Mouse (Mus musculus): ENCODE measurements around the gene 4833439L19Rik.

Gene 4833439L19Rik

DNA sequence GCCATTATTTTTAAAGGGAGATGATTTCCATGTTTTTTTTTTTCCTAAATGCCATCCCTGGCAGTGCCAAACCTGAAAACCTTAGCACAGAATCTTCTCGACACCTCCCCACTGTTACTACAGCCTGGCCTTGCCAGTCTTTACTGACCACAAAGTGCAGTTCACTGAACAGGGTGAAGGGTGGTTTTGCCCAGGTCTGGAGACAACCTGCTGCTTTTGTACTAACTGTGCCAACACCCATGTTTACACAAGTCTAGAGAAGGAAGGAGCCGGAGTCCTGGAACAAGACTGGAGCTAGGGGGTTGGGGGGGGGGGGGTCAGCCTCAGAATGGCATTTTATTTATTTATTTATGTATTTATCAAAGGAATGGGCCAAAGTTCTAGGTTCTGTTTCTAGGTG is 16.1 kb upstream of the 4833439L19Rik start:
- DNase-seq: no peak

DNA sequence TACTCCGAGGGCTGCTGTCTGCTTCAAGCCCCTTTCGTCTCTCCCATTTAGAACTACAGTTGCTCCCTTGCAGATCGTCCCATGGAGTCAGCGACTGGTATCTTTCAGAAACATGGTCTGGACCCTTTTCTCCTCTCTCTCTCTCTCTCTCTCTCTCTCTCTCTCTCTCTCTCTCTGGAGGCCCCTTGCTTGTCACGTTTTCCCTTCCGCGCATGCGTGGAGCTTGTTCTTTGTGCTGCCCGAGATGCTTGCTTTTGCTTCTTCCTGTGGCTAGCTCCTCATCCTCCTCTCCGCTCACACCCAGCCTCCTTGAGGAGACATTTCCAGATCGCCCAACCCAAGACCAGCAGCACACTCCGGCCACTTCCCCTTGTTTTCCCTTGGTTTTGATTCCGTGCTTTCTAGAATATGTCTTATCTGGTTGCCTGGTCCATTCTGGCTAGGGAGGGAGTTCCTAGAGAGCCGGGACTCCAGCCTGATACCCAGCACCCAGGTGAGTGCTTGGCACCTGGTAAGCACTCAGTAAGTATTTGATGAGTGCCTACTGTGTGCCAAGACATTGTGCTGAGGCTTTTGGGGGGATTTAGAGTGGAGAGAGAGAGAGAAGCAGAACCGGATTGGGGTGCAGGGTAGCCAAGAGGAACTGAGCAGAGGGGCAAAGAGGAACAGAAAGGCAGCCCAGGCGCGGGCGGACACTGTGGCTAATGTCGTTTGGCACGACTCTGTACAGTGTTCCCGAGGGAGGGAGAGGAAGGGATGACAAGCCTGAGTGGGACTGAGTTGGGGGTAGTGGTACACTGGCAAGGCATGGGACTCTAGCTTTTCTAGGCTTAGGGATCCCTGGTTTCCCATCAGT is 12.6 kb upstream of the 4833439L19Rik start:
- no peak for DNase-seq

- DNase-seq: no peak
These were observed 10.3 kb upstream of the 4833439L19Rik start for GRCm38 (mm10) chr13:54575489-54575888.

- peak; percentile 91 for DNase-seq
These were observed 9.7 kb upstream of the 4833439L19Rik start, which contains the start of gene Arl10 for GRCm38 (mm10) chr13:54574854-54575481. Arl10 (plus strand) TSS chr13:54575015.

DNA sequence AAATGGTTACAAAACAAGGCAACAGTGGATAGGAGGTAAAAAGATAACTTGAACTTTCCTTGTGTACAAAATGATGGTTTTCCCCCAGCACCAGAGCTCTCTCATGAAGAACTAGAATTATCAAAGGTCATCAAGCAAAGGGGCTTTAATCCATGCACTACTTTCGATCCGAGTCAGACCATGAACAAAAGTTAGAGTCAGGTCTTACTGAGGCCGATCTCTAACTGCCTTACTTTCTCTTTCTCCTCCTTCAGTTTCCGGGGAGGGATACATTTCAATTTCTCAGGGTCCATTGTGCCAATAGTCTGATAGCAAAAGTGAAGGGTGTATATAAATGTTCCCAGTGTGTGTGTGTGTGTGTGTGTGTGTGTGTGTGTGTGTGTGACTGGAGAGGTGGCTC is 7.4 kb upstream of the 4833439L19Rik start:
- DNase-seq: no peak

DNA sequence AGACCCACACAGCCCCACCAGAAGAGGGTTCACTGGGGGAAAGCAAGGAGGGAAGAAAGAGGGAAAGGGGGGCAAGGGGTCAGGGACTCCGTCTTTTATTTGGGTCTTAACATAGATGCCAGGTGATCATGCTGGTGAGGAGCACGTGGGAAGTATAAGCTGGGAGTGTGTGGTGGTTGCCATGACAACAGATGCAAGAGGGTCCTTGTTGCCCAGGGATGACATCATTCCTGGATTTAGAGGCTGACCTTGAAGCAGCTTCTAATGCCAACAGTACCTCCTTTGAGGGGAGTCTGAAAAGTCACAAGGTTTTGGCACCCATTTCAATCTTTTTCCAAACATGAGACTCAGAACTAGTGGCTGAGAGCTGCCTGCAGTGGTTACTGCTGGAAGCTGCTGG is 6.4 kb upstream of the 4833439L19Rik start:
- DNase-seq: no peak

DNA sequence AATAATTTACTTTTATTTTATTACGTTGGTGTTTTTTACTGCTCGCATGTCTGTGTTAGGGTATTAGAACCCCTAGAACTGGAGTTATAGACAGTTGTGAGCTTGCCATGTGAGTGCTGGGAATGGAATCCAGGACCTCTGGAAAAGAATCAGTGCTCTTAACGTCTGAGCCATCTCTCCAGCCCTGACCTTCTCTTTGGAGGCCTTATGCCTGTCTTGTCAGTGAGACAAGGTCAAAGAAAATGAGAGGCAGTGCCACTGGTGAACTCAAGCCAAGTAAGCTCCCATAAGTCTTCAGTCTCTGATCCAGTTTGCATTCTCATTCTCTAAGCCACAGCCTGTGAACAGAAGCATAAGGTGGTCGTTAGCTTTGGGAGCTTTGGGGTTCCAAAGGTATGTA is 5.5 kb upstream of the 4833439L19Rik start:
- DNase-seq: no peak

DNA sequence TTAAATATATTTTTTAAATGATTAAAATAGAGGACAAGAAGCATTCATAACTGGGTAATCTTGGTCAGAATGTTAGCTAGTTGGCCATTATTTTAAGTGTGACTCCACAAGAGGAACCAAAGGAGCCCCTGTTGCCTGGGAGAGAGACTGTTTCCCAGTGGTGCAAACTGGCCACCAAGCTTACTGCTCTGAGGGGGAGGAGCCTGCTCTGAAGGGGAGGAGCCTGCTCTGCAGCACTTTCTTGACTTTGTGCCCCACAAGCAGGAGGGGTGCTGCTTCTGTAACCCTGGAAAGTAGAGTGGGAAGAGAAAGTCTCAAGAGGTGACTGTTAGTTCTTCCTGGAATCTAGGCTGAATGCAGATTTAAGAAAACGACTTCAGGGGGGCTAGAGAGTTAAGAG is 4.0 kb upstream of the 4833439L19Rik start:
- no peak for DNase-seq

GRCm38 (mm10) chr13:54568380-54568779 is 3.1 kb upstream of the 4833439L19Rik start:
- no peak for DNase-seq

DNA sequence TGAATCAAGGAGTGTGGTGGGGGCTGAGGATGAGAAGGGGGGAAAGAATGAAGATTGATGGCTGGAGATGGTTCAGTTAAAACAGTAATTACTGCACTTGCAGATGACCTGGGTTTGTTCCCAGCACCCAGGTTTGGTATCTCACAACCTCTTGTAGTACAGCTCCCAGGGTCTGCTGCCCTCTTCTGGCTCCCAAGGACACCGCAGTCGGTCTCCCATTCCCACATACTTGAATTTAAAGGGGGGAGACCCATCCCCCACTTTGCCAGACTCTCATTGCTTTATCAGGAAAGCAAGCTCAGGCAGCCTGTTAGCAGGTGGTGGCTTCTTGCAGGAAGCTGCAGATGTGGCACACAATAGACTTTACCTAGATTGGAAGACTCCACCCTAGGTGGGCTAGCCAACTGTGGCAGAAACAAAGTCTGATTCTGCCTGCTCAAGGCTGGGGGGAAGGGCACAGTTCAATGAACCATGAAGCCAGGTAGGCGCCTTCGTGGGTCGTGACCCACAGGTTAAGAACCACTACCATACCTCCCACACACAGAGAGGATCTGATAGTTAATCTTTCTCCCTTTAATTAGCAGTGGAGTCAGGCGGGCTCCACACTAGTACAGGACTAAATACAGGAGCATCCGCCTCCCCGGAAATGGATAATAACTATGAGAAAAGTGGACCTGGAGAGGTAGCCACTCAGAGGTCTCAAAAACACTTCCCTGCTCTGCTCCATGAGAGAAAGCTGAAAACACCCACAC is 535 bp upstream of the 4833439L19Rik start:
- DNase-seq: peak; percentile 65

GRCm38 (mm10) chr13:54564232-54565200 is 719 bp downstream of the 4833439L19Rik start:
- DNase-seq: peak; percentile 48

GRCm38 (mm10) chr13:54562562-54562961 is 2.7 kb downstream of the 4833439L19Rik start:
- DNase-seq: no peak

DNA sequence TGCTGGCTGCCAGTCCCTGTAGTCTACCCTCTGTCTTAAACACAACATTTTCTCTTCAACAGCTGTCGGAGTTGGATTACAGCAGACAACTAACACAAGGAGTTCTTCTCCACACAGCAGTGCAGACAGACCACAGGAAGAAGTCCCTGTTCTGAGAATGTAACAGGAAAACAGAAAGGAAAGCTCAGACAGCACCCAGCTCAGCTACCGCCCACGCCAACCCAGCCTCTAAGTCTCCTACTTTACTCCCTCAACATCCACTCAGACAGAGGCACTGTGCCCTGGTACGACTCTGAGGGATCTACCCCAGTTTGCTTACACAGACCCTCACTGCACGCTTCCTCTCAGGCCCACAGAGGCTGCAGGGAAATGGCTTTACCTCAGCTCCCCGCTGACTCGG is 4.6 kb downstream of the 4833439L19Rik start:
- no peak for DNase-seq

- no peak for DNase-seq
These were observed 5.6 kb downstream of the 4833439L19Rik start for GRCm38 (mm10) chr13:54559656-54560055.

DNA sequence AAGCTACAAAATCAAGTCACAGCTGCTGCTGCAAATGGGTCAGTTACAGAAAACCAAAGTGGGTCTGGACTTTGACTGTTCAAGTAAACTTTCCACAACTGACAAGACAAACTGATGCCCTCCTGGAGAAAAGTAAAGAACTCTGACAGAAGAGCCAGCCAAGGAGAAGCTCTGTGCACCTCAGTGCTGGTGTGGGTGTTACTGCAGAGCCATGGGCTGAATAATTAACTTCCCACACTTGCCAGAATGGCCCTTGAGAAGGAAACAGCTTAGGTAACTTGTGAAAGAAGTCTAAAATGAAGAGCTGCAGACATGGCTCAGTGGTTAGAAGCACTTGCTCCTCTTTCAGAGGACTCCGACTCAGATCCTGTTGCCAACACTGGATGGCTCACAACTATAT is 7.6 kb downstream of the 4833439L19Rik start:
- no peak for DNase-seq

DNA sequence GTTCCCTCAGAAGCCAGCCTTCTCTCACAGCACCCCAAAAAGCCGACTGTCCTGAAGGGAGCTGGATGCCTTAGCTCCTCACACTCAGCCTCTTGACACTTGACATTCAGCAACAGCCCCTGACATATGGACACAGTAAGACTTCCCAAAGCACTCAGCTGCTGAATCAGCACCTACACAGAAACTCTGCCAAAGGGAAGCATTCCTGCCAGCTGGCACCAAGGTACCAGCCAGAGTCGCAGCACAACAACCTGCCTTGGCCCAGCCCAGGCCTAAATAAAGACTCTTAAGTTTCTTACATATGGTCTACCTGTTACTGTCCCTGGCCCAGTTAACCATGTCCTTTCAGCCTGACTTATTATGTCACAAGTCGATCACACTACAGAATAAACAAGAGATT is 8.4 kb downstream of the 4833439L19Rik start:
- no peak for DNase-seq

DNA sequence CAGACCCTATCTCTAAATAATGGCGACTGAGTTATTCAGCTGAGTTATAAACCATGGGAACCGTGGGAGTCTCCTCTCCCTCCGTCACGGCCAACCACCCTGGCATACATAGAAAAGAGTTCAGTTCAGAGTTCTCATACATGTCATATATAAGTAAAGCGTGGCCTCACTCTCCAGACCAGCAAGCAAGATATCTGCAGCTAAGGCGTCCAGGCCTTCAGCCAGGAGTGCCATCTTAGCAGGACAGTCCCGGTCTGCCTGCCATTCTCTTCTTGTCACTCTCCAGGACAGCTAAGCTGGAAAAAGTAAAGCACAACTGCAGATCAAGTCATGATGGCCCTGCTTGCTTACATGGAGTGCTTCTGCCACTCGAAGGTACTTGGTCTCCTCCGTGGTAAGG is 9.1 kb downstream of the 4833439L19Rik start:
- DNase-seq: no peak

GRCm38 (mm10) chr13:54548036-54548435 is 17.2 kb downstream of the 4833439L19Rik start:
- no peak for DNase-seq

DNA sequence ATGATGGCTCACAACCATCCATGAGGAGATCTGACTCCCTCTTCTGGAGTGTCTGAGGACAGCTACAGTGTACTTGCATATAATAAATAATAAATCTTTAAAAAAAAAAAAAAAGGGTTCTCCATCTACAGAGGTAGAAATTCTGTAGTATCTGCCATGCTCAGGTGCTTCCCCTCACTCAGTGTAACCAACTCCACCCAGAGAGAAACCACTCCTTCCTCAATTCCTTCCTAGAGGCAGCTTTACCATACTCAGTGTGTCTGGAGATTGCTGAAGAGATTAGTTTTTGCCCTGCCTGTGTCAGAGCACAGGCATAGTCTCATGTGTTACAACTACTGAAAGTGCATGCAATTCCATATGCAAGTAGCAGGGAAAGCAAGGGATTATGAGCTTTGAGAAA is 33.1 kb downstream of the 4833439L19Rik start:
- DNase-seq: no peak

DNA sequence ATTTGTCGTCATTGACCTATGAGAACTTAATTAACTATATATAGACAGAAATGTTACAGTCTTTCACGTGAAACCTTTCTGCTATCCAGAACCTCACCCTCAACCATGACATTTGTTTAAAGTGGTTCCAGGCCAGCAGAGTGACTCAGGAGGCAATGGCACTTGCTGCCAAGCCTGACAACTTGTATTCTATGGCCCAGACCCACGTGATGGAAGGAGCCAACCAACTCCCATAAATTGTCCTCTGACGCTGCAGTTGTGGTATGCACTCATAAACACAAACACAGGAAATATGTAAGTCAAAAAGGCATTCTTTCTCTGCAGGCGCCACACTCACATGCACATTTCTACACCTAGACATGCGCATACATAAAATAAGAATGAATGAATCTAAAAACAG is 38.1 kb downstream of the 4833439L19Rik start:
- no peak for DNase-seq

DNA sequence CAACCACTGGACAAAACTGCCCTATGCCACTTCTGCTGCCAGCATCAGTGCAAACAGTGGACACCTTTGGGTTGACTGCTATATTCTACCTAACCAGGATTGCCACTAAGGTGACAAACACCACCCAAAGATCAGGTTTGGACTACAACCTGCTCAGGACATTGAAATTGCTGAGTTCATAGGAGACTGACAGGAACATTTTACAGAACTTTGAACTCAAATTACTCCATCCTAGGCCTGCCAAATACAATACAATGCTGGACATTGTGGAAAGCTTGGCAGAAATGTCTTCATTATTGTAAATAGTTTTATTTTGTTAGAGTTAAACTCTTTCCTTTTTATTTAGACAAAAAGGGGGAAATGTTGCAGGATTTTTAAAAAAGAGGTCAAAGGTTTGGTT is 44.1 kb downstream of the 4833439L19Rik start:
- DNase-seq: no peak

DNA sequence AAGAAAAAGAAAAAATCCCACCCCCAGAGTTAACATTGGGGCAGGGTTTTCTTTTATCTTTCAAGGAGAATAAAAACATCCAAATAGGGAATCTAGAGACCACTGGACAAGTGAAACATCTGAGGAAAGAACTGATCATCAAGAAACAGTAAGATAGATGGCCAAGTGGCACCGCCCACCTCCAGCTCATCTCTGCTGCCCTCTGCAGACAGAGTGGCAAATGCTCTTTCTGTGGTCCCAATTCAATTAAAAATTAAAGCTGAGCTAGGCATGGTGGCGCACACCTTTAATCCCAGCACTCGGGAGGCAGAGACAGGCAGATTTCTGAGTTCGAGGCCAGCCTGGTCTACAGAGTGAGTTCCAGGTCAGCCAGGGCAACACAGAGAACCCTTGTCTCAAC is 45.0 kb downstream of the 4833439L19Rik start:
- DNase-seq: peak; percentile 5

All from embryo, embryonic 11 days (tissue).